Mouse (Mus musculus): Measurements from ENCODE around the gene Gpbp1.

Gene Gpbp1

GRCm38 (mm10) chr13:111467350-111467749, 22.6 kb downstream of the Gpbp1 start:
- DNase-seq (ENCODE audit: low read depth, low spot score) = no peak

- DNase-seq (ENCODE audit: low read depth, low spot score) = peak; percentile 54
Measured at GRCm38 (mm10) chr13:111461424-111461823, 28.5 kb downstream of the Gpbp1 start.

GRCm38 (mm10) chr13:111456790-111457189, 33.1 kb downstream of the Gpbp1 start:
- DNase-seq (ENCODE audit: low read depth, low spot score) = no peak

- DNase-seq (ENCODE audit: low read depth, low spot score) = no peak
Measured at GRCm38 (mm10) chr13:111444325-111444724, 45.6 kb downstream of the Gpbp1 start.

- no peak for DNase-seq (ENCODE audit: low read depth, low spot score)
Measured at GRCm38 (mm10) chr13:111431174-111431573, 58.7 kb downstream of the Gpbp1 start.

DNA sequence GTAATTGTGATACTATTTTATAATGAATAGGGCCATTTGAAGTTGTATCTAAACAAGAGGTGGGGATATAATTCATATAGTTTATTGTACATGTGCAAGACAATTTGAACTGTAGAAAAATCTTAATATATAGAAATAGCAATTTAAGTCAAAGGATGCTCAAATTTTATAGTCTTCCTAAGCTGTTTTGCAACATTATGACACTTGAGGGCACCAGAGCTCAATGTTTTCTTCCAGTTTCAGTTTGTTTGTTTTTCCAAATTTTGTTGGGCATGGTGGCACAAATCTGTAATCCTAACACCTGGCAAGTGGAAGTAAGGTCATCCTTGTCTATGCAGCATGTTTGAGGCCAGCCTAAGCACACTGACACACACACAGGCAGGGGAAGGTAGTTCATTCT, 68.6 kb downstream of the Gpbp1 start:
- DNase-seq (ENCODE audit: low read depth, low spot score) = no peak

GRCm38 (mm10) chr13:111418087-111418486, 71.8 kb downstream of the Gpbp1 start:
- DNase-seq (ENCODE audit: low read depth, low spot score) = no peak

DNA sequence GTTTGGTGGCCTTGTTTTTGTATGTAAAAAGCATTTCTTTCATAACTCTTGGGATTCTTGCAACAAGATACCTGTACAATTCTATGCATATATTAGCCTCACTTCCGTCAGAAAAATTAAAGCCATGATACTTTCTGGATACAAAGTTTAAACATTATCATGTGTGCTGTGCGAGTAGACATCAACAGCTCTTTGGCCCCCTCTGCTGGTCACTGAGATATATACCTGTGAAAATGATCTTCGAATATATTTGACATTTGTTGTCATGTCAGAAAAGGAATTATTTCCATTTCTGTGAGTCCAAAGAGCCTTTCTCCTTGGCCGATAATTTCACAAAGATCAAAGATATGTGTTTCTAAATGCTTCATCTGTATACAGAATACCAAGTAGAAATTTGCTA, 76.8 kb downstream of the Gpbp1 start:
- DNase-seq (ENCODE audit: low read depth, low spot score) = peak; percentile 22

GRCm38 (mm10) chr13:111410831-111411230, 79.1 kb downstream of the Gpbp1 start:
- DNase-seq (ENCODE audit: low read depth, low spot score) = peak; percentile 8

DNA sequence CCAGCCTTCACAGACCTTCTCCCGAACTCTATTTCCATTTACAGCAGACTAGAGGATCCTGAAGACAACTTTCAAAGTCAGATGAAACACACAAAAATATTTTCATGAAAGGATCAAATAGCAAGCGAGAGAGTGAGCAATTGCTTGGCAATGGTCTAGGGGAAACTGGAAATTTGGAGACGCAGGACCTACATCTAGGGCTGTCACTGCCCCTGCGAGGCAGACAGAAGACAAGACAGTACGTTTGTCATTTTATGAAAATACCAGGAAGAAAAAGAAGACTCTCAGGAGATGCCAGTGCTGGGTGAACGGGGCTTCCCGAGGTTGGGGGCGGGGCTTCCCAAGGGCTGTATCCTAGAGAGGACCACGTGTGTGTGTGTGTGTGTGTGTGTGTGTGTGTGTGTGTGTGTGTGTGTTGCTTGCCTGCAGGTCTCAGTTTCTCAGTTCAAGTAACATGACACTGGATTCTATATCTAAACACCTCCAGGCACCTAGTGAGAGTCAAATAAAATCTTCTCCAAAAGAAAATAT, 83.0 kb downstream of the Gpbp1 start:
- DNase-seq (ENCODE audit: low read depth, low spot score) = no peak

GRCm38 (mm10) chr13:111405956-111406355, 84.0 kb downstream of the Gpbp1 start:
- no peak for DNase-seq (ENCODE audit: low read depth, low spot score)

DNA sequence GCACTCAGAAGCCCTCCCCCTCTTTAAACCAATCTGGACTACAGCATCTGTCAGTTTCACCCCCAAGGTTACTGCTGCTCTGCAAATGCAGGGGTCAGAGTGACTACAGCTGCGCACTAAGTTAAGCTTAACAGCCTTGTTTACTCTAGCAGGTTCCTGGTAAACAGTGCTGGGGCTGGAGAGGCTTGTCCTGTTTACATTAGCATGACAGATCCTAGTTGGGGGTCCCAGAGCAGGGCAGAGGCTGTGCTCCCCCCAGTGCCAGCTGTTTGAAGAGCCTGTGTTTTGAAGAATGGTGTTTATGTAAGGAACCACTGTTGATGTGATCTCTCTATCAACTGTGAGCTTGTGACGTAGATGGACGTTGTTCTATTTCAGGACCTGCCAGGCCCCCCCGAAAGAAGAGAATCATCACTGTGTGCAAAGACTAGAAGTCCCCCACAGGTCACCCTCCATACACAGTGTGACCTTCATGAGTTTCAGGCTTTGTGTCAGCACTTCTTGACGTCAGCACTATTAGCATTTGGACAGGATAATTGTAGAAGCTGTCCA, 92.2 kb downstream of the Gpbp1 start:
- no peak for DNase-seq (ENCODE audit: low read depth, low spot score)

DNA sequence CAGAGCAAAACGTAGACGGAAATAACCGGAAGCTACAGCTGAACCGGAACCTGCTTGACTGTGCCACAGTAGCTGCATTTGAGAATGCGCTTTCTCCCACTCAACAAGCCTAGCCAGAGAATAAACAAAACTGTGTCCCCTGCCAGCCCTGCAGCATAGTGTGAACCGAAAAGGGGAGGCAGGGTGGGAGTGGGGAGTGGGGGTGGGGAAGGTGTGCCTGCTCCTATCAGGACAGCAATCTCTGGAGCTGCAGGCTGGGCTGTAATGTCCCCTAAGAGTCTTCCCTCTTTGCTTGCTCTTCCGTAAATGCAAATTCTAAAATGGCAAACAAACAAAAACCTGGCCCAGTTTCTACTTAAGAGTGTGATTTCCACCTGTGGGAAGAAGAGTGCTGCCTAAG, 92.8 kb downstream of the Gpbp1 start:
- no peak for DNase-seq (ENCODE audit: low read depth, low spot score)

DNA sequence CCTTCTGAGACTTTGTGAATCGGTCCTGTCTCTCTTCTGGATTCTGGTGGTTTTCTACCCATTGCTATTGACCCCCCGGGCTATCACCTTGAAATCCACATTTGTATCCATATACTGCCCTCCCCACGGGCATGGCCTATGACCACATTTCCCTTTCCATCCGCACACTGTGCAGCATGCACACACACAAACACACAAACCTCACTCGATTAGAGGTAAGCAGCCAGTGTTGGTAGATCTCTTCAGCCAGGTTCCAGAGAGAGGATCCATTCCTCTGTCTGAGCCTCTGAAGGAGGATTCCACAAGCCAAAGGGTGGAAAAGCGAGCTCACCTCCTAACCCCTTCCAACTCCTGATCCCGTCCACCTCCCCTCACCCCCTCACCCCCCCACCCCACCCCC, 94.4 kb downstream of the Gpbp1 start:
- no peak for DNase-seq (ENCODE audit: low read depth, low spot score)

DNA sequence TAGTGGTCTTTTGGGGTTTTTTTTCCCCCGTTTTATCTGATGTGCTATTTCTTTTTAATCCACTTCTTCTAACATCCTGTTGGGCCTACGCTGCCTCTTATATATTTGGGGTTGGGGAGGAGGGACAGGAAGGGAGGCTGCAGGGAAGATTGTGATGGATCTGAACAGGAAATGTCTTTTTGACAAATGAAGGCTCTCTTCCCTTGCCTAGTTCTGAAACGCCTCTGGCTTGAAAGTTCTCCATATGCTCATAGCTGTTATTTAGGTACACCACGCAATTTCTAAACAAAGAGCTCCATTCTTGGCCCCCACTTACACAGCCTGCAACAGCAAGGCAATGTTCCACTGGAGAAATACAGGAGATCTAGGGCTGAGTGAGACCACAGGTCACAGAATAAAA, 95.0 kb downstream of the Gpbp1 start:
- DNase-seq (ENCODE audit: low read depth, low spot score) = no peak

GRCm38 (mm10) chr13:111394341-111394740, 95.6 kb downstream of the Gpbp1 start:
- DNase-seq (ENCODE audit: low read depth, low spot score) = no peak

DNA sequence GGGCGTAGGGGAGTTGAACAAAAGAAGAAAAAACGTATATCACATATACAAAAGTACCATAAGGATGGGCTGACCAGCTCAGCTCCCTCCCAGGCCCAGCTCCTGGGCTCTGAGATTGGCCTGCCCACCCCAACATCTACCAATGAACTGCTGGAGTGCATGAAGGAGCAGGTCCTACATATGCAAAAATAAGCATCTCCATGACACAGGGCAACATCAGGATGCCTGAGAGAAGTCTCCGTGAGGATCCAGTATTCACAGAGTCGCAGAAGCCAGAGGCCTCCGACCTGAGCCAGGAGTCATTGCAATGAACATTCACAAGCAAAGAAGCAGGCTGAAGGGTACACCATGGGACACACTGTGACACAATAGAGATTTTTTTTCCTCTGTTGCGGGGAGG, 96.5 kb downstream of the Gpbp1 start:
- DNase-seq (ENCODE audit: low read depth, low spot score) = no peak

DNA sequence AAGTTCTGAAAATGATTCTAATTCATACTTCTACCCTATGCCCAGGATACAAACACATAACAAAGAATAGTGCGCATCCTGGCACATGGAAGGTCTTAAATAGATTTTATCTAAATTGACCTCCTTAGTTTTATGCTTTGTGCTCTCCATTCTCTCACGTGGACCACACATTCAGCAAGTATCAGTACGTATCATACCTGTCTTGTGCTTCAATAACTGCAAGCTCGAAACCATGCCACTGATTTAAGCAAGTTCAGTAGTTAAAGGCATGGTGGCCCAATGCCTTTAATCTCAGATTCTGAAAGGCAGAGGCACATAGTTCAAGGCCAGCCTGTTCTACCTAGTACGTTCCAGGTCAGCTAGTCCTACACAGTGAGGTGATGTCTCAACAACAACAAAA, 98.5 kb downstream of the Gpbp1 start:
- DNase-seq (ENCODE audit: low read depth, low spot score) = no peak

DNA sequence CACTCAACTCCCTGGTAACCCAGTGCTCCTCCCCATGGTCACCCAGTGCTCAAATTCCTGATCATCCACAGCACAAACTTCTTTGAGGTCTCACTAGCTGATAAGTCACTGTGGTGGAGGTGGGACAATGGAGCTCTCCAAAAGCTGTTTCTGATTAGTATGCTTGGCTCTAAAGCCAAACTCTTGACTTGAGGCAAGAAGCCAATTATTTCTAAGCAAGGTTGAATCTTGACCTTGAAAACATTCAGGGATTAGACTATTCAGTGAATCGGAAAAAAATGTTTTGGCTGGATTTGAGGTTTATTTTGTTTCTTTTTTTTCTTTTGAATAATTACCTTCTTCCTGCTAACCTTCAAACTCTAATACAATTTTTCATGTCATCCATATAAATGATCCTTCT, 98.9 kb downstream of the Gpbp1 start:
- DNase-seq (ENCODE audit: low read depth, low spot score) = no peak

GRCm38 (mm10) chr13:111384011-111384985, 105.6 kb downstream of the Gpbp1 start:
- DNase-seq (ENCODE audit: low read depth, low spot score) = no peak
